Mouse (Mus musculus) midbrain, embryonic 12.5 days (tissue): ENCODE measurements at regions not wholly inside any gene's neighbourhood (a gene's known extent, or its start where the extent isn't known, plus 50 kb on each side); places are given as distances from the start of the nearest gene placed in this dataset.

ENCODE experiments used
- ATAC-seq: fragments of 200-750 bp; cut with Nextera tagmentation; 2 replicates; pipeline ENCODE4 v1.8.0; 2017; ENCODE audit warnings: low read depth, moderate TSS enrichment, moderate library complexity; ENCODE audit not compliant: low FRiP score
- H3K27ac ChIP-seq: fragments of 300-500 bp; sonication (generic); replicated peaks from 2 replicates; pipeline ENCODE4 v1.5.1; 2016; ENCODE audit warnings: mild to moderate bottlenecking
- H3K27me3 ChIP-seq: fragments of 300-500 bp; sonication (generic); 2 replicates; pipeline ENCODE4 v1.6.1; 2016; ENCODE audit warnings: mild to moderate bottlenecking
- H3K36me3 ChIP-seq: fragments of 300-500 bp; sonication (generic); 2 replicates; pipeline ENCODE4 v1.6.1; 2016
- H3K4me1 ChIP-seq: fragments of 300-500 bp; sonication (generic); 2 replicates; pipeline ENCODE4 v1.6.1; 2016
- H3K4me2 ChIP-seq: fragments of 300-500 bp; sonication (generic); replicated peaks from 2 replicates; pipeline ENCODE4 v1.6.1; 2016; ENCODE audit warnings: mild to moderate bottlenecking, moderate library complexity
- H3K4me3 ChIP-seq: fragments of 300-500 bp; sonication (generic); 2 replicates; pipeline ENCODE4 v1.5.1; 2016; ENCODE audit warnings: mild to moderate bottlenecking
- H3K9ac ChIP-seq: fragments of 300-500 bp; sonication (generic); replicated peaks from 2 replicates; pipeline ENCODE4 v1.6.1; 2016; ENCODE audit warnings: mild to moderate bottlenecking, moderate library complexity
- H3K9me3 ChIP-seq: fragments of 300-500 bp; sonication (generic); 2 replicates; pipeline ENCODE4 v1.6.1; 2016; ENCODE audit warnings: mild to moderate bottlenecking
- WGBS: fragments of 180-500 bp; shearing (Covaris S2); methylation state at CpG from one replicate; pipeline ENCODE4 v1.1.7; 2016; 5-methylcytosine and 5-hydroxymethylcytosine counted together

DNA sequence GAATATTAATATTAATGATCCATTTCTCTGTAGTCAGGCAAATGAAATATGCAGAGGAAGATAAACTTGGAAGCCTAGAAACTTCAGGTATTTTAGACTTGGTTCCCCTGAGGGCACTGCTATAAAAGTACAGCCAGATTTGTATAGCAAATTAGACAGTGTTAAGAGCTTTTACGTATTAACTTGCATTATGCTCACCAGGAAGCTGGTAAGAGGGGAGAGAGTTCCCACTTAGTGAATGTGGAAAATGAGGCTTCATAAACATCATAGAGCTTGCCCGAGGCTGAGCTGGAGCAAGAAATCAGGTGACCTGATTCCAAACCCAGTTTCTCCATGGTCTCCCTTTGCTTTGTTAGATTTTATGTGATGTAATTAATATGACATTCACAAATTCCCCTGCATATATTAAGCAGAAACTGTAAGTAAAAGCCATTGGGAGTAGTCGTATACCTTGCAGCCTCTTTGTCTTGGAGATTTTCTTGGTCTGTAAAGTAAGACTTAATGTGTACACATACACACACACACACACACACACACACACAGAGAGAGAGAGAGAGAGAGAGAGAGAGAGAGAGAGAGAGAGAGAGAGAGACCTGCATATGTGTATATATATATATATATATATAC lies 718.9 kb upstream of the Isx start:
- no peak overlapping the region for H3K4me3 ChIP-seq
- no peak overlapping the region for H3K4me2 ChIP-seq
- no peak for ATAC-seq
- no peak overlapping the region for H3K27ac ChIP-seq
- no peaks in the 10 kb centered on the region for H3K9me3 ChIP-seq
- no peaks in the 10 kb centered on the region for H3K27me3 ChIP-seq
- no peaks in the 10 kb centered on the region for H3K4me1 ChIP-seq
- no peak overlapping the region for H3K9ac ChIP-seq
- no peaks in the 10 kb centered on the region for H3K36me3 ChIP-seq
- WGBS, result 75% methylated on average over 3 of the region's 3 CpGs

DNA sequence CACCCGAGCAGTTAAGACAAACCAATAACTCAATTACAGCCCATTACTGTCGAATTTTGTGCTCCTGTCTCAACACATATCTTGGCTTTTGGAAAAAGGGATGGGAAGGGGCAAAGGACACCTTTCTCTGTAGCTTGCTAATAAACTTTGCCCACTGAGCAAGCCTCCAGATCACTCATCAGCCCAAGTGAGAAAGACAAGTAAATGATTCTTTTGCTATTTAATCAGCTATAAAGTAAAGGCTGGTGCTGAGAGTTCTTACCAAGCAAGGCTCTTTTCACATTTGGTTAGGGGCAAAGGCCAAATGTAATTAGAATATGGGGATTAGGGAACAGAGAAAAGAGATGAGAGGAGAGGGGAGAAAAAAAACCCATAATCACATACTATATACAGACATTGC lies 703.4 kb upstream of the Isx start:
- 28% methylated on average over 2 of the region's 2 CpGs for WGBS
- Histone ChIP-seq H3K36me3 (no peaks in the 10 kb centered on the region), H3K27me3 (no peaks in the 10 kb centered on the region), H3K4me1 (no peaks in the 10 kb centered on the region), H3K4me3 (no peak overlapping the region), H3K27ac (no peak overlapping the region), H3K9me3 (no peaks in the 10 kb centered on the region), H3K4me2 (no peak overlapping the region), H3K9ac (no peak overlapping the region)
- no peak for ATAC-seq

DNA sequence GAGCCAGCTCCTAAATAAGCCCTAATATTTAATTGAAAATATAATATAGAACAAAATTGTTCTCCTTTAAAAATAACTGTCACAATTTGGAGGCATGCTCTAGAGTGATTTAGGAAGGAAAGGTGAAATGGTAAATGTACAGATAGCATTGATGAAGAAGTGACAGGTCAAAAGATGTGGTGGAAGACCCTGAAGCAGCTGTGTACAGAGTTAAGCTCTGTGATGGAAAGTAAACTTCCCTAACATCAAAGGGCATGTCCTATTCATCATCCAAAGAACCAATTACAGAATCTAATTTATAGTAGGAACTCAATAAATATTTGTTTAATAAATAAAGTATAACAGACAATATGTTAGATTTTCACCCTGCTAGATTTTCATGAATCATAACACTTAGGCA lies 702.3 kb upstream of the Isx start:
- Histone ChIP-seq H3K4me1 (no peaks in the 10 kb centered on the region), H3K27me3 (no peaks in the 10 kb centered on the region), H3K9me3 (no peaks in the 10 kb centered on the region), H3K9ac (no peak overlapping the region), H3K27ac (no peak overlapping the region), H3K4me2 (no peak overlapping the region), H3K4me3 (no peak overlapping the region), H3K36me3 (no peaks in the 10 kb centered on the region)
- no peak for ATAC-seq

DNA sequence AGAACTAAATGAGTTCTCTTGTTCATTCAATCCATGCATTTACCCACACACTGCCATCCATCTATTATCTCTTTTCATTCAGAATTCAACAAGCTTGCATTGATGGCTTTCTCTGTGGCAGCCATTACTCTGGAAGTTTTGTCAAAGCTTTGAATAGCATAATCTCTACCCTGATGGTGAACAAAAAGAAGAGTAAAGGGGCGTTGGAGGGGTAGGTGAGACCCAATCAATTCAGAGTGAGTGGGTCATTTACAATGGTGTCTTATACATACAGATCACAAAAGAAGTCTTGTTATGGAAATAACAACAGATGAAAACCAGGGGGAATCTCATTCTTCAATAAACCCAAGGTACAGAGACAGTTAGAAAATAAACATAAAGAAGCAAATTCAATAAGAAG lies 701.9 kb upstream of the Isx start:
- WGBS, result 19% methylated on average over 1 of the region's 1 CpGs

DNA sequence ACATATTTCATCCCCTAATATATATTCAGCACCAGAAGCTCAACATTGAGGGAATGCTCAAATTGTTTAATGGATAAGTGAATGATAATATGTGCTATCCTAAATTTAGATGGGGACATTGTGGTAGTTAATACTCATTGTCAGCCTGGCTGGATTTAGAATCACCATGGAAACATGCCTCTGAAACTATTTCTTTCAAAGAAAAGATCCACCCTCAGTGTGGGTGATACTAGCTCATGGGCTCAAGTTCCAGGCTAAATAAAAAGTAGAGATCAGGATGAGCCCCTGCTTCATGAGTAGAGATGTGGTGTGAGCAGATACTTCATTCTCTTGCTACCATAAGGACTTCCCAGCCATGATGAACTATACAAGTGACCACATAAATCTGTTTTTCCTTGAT lies 668.4 kb upstream of the Isx start:
- Histone ChIP-seq H3K4me3 (no peak overlapping the region), H3K9me3 (no peaks in the 10 kb centered on the region), H3K4me1 (no peaks in the 10 kb centered on the region), H3K4me2 (no peak overlapping the region), H3K27ac (no peak overlapping the region), H3K36me3 (no peaks in the 10 kb centered on the region), H3K9ac (no peak overlapping the region), H3K27me3 (no peaks in the 10 kb centered on the region)
- no peak for ATAC-seq

More for the DNA sequence above, 701.9 kb upstream of the Isx start:
- no peaks in the 10 kb centered on the region for H3K36me3 ChIP-seq
- no peak overlapping the region for H3K27ac ChIP-seq
- H3K4me1 ChIP-seq, result no peaks in the 10 kb centered on the region
- H3K9ac ChIP-seq, result no peak overlapping the region
- peak; percentile 47; the same call in 1 of the 2 replicates for ATAC-seq
- H3K4me2 ChIP-seq, result no peak overlapping the region
- H3K27me3 ChIP-seq, result no peaks in the 10 kb centered on the region
- H3K9me3 ChIP-seq, result no peaks in the 10 kb centered on the region
- no peak overlapping the region for H3K4me3 ChIP-seq

DNA sequence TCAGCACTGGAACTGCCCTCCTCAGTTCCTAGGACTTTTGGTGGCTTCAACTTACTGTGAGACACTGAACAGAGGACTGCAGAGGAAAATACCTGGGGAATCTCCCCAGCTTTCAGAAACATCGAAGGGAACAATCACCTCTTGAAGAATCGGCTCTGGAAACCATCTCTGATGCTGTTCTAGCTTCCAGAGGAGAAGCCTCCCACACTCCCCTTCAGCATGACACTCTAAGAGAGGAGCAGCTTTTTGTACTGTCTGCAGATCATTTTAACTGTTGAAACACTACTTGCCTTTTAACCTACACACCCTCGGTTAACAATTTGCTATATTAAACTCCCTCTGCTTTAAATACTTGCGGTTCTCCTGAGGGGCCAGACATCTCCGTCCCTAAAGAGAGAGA lies 664.7 kb upstream of the Isx start:
- no peaks in the 10 kb centered on the region for H3K9me3 ChIP-seq

DNA sequence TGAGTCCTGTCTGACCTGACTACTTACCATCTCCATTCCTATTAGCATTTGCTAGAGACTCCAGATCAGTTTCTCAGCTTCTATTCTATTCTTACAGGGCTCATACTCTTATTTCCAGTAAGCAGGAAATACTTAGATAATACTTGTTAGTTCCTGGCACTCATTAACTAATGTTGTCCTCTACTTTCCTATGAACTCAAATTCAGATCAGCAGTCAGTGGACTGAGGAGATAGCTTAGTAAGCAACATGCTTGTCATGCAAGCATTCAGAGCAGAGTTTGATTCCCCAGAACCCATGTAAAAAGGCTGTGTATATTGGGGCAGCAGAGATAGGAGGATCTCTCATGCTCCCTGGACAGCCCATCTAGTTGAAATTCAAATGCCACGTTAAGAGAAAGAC lies 656.2 kb upstream of the Isx start:
- Histone ChIP-seq H3K27ac (no peak overlapping the region), H3K4me3 (no peak overlapping the region), H3K9me3 (no peaks in the 10 kb centered on the region), H3K9ac (no peak overlapping the region), H3K27me3 (no peaks in the 10 kb centered on the region), H3K36me3 (no peaks in the 10 kb centered on the region), H3K4me1 (no peaks in the 10 kb centered on the region), H3K4me2 (no peak overlapping the region)
- ATAC-seq, result no peak
- WGBS, result 63% methylated on average over 1 of the region's 1 CpGs

More for the DNA sequence above, 664.7 kb upstream of the Isx start:
- no peaks in the 10 kb centered on the region for H3K27me3 ChIP-seq
- no peak overlapping the region for H3K4me2 ChIP-seq
- no peak overlapping the region for H3K27ac ChIP-seq
- H3K4me1 ChIP-seq, result no peaks in the 10 kb centered on the region
- ATAC-seq, result no peak
- no peak overlapping the region for H3K9ac ChIP-seq
- WGBS, result 86% methylated on average over 5 of the region's 5 CpGs
- no peaks in the 10 kb centered on the region for H3K36me3 ChIP-seq
- H3K4me3 ChIP-seq, result no peak overlapping the region
